Mouse (Mus musculus) small intestine, adult 2 months (tissue): ENCODE results near the gene Ano1.

Source experiments
- CTCF ChIP-seq: fragments of 200-500 bp; IDR thresholded peaks from 2 replicates; pipeline ENCODE4 v1.5.1; 2012; ENCODE audit warnings: low read depth, mild to moderate bottlenecking, control low read depth, inconsistent platforms, low read length, moderate library complexity, mixed read lengths; ENCODE audit not compliant: insufficient replicate concordance, insufficient read length; ENCODE audit errors: extremely low read depth
- POLR2A ChIP-seq: fragments of 200-500 bp; IDR thresholded peaks from 2 replicates; pipeline ENCODE4 v1.6.1; 2012; ENCODE audit warnings: low read depth, mild to moderate bottlenecking, control low read depth, inconsistent platforms, low read length, moderate library complexity

DNA sequence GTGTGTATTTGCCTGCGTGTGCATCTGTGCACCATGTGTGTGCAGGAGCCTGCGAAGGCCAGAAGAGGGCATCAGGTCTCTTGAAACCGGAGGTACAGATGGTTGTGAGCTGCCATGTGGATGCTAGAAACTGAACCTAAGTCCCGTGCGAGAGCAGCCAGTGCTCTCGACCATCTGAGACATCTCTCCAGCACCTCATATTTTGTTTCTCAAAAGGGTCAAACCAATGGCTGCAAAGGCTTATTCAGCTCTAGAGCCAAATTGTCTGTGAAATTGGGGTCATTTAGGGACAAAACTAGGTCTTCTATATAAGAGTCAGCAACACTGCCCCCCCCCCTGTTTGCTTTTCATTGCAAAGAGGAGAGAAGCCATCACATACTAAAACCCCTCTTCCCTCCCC is 84.7 kb downstream of the Ano1 start:
- no peak for TF ChIP-seq POLR2A
- TF ChIP-seq CTCF, result no peak
